Comparison of ENCODE assay signal across 28 mouse cellular contexts in genomic region chr13:97014366-97014765, GRCm38 (mm10). TPM values are rescaled to one million over a fixed set of nuclear protein-coding genes. Genes with fewer than 3 reads are reported as not detected.
DNase-seq lines count a peak whose midpoint lies in the region; ATAC-seq and TF ChIP-seq lines count a peak whose summit lies in the region.
"Had no signal": no experiment of that assay in that cellular context is flagged by ENCODE, and none has a peak within 500 bp of the region (broad histone marks: within the 10 kb centered on the region; RNA-seq: fewer than 3 reads in every experiment).

No protein-coding gene starts in this region.

- H3K4me1 ChIP-seq in forebrain, postnatal 0 days (ENCODE audit: insufficient read depth), result no peaks in the 10 kb centered on the region
- H3K4me1 ChIP-seq: embryonic facial prominence, embryonic 10.5 days; embryonic facial prominence, embryonic 12.5 days had no signal

- no peaks in the 10 kb centered on the region for H3K36me3 ChIP-seq in myocyte (ENCODE audit: control insufficient read depth, insufficient read depth)
- no peaks in the 10 kb centered on the region for H3K36me3 ChIP-seq in forebrain, postnatal 0 days (ENCODE audit: insufficient read depth)
- H3K36me3 ChIP-seq: embryonic facial prominence, embryonic 10.5 days; embryonic facial prominence, embryonic 12.5 days; G1E had no signal

- TF ChIP-seq CTCF in forebrain, postnatal 0 days (IDR thresholded peaks at IDR 0.05; ENCODE audit: low read depth), result no peak

- 87% methylated on average over 4 of the region's 4 CpGs for WGBS in forebrain, postnatal 0 days

- DNase-seq in 3134 (ENCODE audit: extremely low read depth, insufficient read length, low spot score) (peak; percentile 59), 3T3-L1 (ENCODE audit: low read depth, low spot score) (peak; percentile 46)
- DNase-seq in Muller cell, postnatal 12 days (ENCODE audit: inconsistent ontology term), result peak; percentile 77
- no peak for DNase-seq in kidney, adult 9 months
- DNase-seq in forebrain, postnatal 0 days, result no peak
- DNase-seq: adrenal gland, adult 8-10 months; adrenal gland, postnatal 14 days; adrenal gland, postnatal 36 days; cerebellum, adult 11-12 months; cerebellum, adult 2 months; cerebellum, adult 9-10 months; cerebellum, postnatal 10 days; cerebellum, postnatal 25 days had no signal

- no peak overlapping the region for H3K4me3 ChIP-seq in myocyte
- H3K4me3 ChIP-seq in forebrain, postnatal 0 days (ENCODE audit: low read depth, low read length), result no peak overlapping the region
- H3K4me3 ChIP-seq: embryonic facial prominence, embryonic 10.5 days; embryonic facial prominence, embryonic 12.5 days had no signal

- no peak for TF ChIP-seq POLR2A in myocyte (IDR thresholded peaks at IDR 0.05; ENCODE audit: insufficient read length, low read depth)

- no peaks in the 10 kb centered on the region for H3K9me3 ChIP-seq in forebrain, postnatal 0 days (ENCODE audit: low read length)
- H3K9me3 ChIP-seq: embryonic facial prominence, embryonic 10.5 days; embryonic facial prominence, embryonic 12.5 days; G1E had no signal

- H3K27me3 ChIP-seq in myocyte (ENCODE audit: control insufficient read depth, insufficient read depth, insufficient read length), result no peaks in the 10 kb centered on the region
- no peaks in the 10 kb centered on the region for H3K27me3 ChIP-seq in forebrain, postnatal 0 days (ENCODE audit: insufficient read depth, low read length)
- H3K27me3 ChIP-seq: CH12.LX; embryonic facial prominence, embryonic 12.5 days; Patski had no signal

- no peak overlapping the region for H3K9ac ChIP-seq in forebrain, postnatal 0 days
- H3K9ac ChIP-seq: embryonic facial prominence, embryonic 12.5 days had no signal

- no peaks in the 10 kb centered on the region for H3K79me2 ChIP-seq in myocyte (ENCODE audit: control insufficient read depth, insufficient read depth)

- H3ac ChIP-seq in myocyte (ENCODE audit: control insufficient read depth, insufficient read length), result no peak overlapping the region

- no peak for ATAC-seq in megakaryocyte-erythroid progenitor cell, adult 5-6 weeks (replicated peaks; ENCODE audit: low FRiP score, low TSS enrichment, poor library complexity, severe bottlenecking)
- no peak for ATAC-seq in forebrain, postnatal 0 days
- ATAC-seq: activated CD4-positive, CD25-positive, alpha-beta regulatory T cell, adult 4 months; CD4-positive, CD25-positive, alpha-beta regulatory T cell, adult 4 months; forebrain, embryonic 14.5 days; forebrain, embryonic 16.5 days; Patski had no signal

- H3K4me2 ChIP-seq in myocyte (ENCODE audit: low read depth), result no peak overlapping the region
- H3K4me2 ChIP-seq in forebrain, postnatal 0 days (ENCODE audit: low read depth), result no peak overlapping the region
- H3K4me2 ChIP-seq: embryonic facial prominence, embryonic 12.5 days had no signal

- no peak overlapping the region for H3K27ac ChIP-seq in forebrain, postnatal 0 days (ENCODE audit: low read depth, low read length)
- H3K27ac ChIP-seq: embryonic facial prominence, embryonic 10.5 days; embryonic facial prominence, embryonic 12.5 days had no signal

TF ChIP-seq in myocyte, 11 proteins besides CTCF, POLR2A, EP300 and RAD21:
- TF ChIP-seq E2F4 (IDR thresholded peaks at IDR 0.05; ENCODE audit: insufficient read depth) (no peak), MYOG (IDR thresholded peaks at IDR 0.05; ENCODE audit: control insufficient read depth in 1 of 3, insufficient read depth in 1 of 3, insufficient read length in 2 of 3, low read depth in 2 of 3) (peak in 1 of 3 experiments; percentile 35), MYOD1 (IDR thresholded peaks at IDR 0.05; ENCODE audit: control insufficient read depth in 1 of 3, insufficient read length in 2 of 3, low read depth in 2 of 3) (peak in 2 of 3 experiments; percentile 6 to 48), TCF3 (IDR thresholded peaks at IDR 0.05; ENCODE audit: insufficient read length, low read depth) (no peak), POLR2AphosphoS2 (IDR thresholded peaks at IDR 0.05; ENCODE audit: insufficient read length, low read depth) (no peak)

RNA-seq across cellular contexts. Expression of gene 1700029F12Rik, which starts 19.8 kb away (rescaled TPM):
- not detected for polyA plus RNA-seq in myocyte (2012; fragmentation: generic; extraction: Trizol)
- total RNA-seq in megakaryocyte-erythroid progenitor cell, adult 5-6 weeks (2014; fragmentation: Nextera tagmentation), result not detected in 2 replicates
- not detected in 2 replicates for total RNA-seq in megakaryocyte-erythroid progenitor cell, adult 5-6 weeks (2017)
- not detected in 2 replicates for total RNA-seq in forebrain, postnatal 0 days (2014; rRNA removed)
- polyA plus RNA-seq in forebrain, postnatal 0 days (2015; fragmentation: Nextera tagmentation; extraction: Ambion mirVana), result not detected in 2 replicates
- total RNA-seq: adrenal gland, adult 18-20 months; adrenal gland, adult 8-10 months; adrenal gland, postnatal 14 days; adrenal gland, postnatal 36 days; CH12.LX; G1E had no signal
- polyA plus RNA-seq: activated CD4-positive, CD25-positive, alpha-beta regulatory T cell, adult 4 months; CD4-positive, CD25-positive, alpha-beta regulatory T cell, adult 4 months; cerebellum, adult 2 months; cortical plate, adult 2 months; embryonic facial prominence, embryonic 10.5 days; embryonic facial prominence, embryonic 12.5 days; embryonic facial prominence, embryonic 14.5 days; forebrain, embryonic 11.5 days; forebrain, embryonic 14.5 days; forebrain, embryonic 16.5 days; G1E; Patski had no signal

RNA-seq across cellular contexts. Expression of gene Fam169a, which starts 52.7 kb away (rescaled TPM):
- 0.08 TPM for polyA plus RNA-seq in myocyte (2012; fragmentation: generic; extraction: Trizol)
- total RNA-seq in megakaryocyte-erythroid progenitor cell, adult 5-6 weeks (2014; fragmentation: Nextera tagmentation), result 0.44 TPM in 1 of 2 replicates, not detected in the other
- total RNA-seq in megakaryocyte-erythroid progenitor cell, adult 5-6 weeks (2017), result 0.65 and 1.3 TPM in 2 replicates
- 34.0 and 40.4 TPM in 2 replicates for total RNA-seq in forebrain, postnatal 0 days (2014; rRNA removed)
- polyA plus RNA-seq in forebrain, postnatal 0 days (2015; fragmentation: Nextera tagmentation; extraction: Ambion mirVana), result 13.1 and 18.5 TPM in 2 replicates
- polyA plus RNA-seq: G1E had no signal

Comparison
In these comparisons a context has a peak if more than half of its experiments do, and no peak if none do; other contexts are left out.
1. DNase-seq: peak in 3134 (single experiment), 3T3-L1 (single experiment) and Muller cell, postnatal 12 days (single experiment); none in kidney, adult 9 months (single experiment) and forebrain, postnatal 0 days (single experiment).
2. RNA of gene Fam169a, which starts 52.7 kb away (total RNA-seq): 34.0 to 40.4 TPM in forebrain, postnatal 0 days; 0.44 to 1.3 TPM in megakaryocyte-erythroid progenitor cell, adult 5-6 weeks; every median in the first group is over 10 times any median in the second.